ENCODE assay signal across 20 mouse cellular contexts in genomic region chr10:126619970-126620369, GRCm38 (mm10).
DNase-seq lines count a peak whose midpoint lies in the region; ATAC-seq and TF ChIP-seq lines count a peak whose summit lies in the region.
"Had no signal": no experiment of that assay in that cellular context is flagged by ENCODE, and none has a peak within 500 bp of the region (broad histone marks: within the 10 kb centered on the region; RNA-seq: fewer than 3 reads in every experiment).

No protein-coding gene starts in this region.

- no peaks in the 10 kb centered on the region for H3K9me3 ChIP-seq in neural tube, embryonic 13.5 days
- H3K9me3 ChIP-seq in forebrain, embryonic 12.5 days, result no peaks in the 10 kb centered on the region
- no peaks in the 10 kb centered on the region for H3K9me3 ChIP-seq in hindbrain, embryonic 16.5 days (ENCODE audit: control insufficient read depth, low read length)
- no peaks in the 10 kb centered on the region for H3K9me3 ChIP-seq in neural tube, embryonic 15.5 days (replicated peaks)
- H3K9me3 ChIP-seq: embryonic facial prominence, embryonic 10.5 days had no signal

- ATAC-seq in neural tube, embryonic 13.5 days (ENCODE audit: low read depth), result no peak
- ATAC-seq in forebrain, embryonic 12.5 days (ENCODE audit: low FRiP score), result peak; percentile 81
- ATAC-seq in hindbrain, embryonic 16.5 days, result no peak
- no peak for ATAC-seq in neural tube, embryonic 15.5 days (ENCODE audit: low FRiP score)
- ATAC-seq: intestine, postnatal 0 days; liver, embryonic 12.5 days had no signal

- H3K4me3 ChIP-seq in neural tube, embryonic 13.5 days, result no peak overlapping the region
- no peak overlapping the region for H3K4me3 ChIP-seq in forebrain, embryonic 12.5 days (replicated peaks)
- no peak overlapping the region for H3K4me3 ChIP-seq in hindbrain, embryonic 16.5 days (ENCODE audit: low read length)
- H3K4me3 ChIP-seq in neural tube, embryonic 15.5 days (replicated peaks), result no peak overlapping the region
- H3K4me3 ChIP-seq in kidney, adult 2 months (ENCODE audit: insufficient read depth, low read depth, low read length), result no peak overlapping the region
- H3K4me3 ChIP-seq: embryonic facial prominence, embryonic 10.5 days; erythroblast, embryonic 14.5 days; layer of hippocampus, adult 2 months; liver, embryonic 12.5 days had no signal

- H3K4me2 ChIP-seq in neural tube, embryonic 13.5 days, result peak overlapping the region; percentile 32
- peak overlapping the region; percentile 24 for H3K4me2 ChIP-seq in forebrain, embryonic 12.5 days
- H3K4me2 ChIP-seq in hindbrain, embryonic 16.5 days (ENCODE audit: low read length), result peak overlapping the region; percentile 27
- peak overlapping the region; percentile 27 for H3K4me2 ChIP-seq in neural tube, embryonic 15.5 days
- H3K4me2 ChIP-seq: liver, embryonic 12.5 days; lung, embryonic 14.5 days had no signal

- no peak for TF ChIP-seq POLR2A in kidney, adult 2 months (IDR thresholded peaks at IDR 0.05; ENCODE audit: low read depth, low read length)

- H3K4me1 ChIP-seq in neural tube, embryonic 13.5 days (replicated peaks), result peaks cover 9% of the 10 kb centered on the region; the same call in 1 of the 2 replicates
- H3K4me1 ChIP-seq in forebrain, embryonic 12.5 days, result peaks cover 20% of the 10 kb centered on the region
- H3K4me1 ChIP-seq in hindbrain, embryonic 16.5 days (ENCODE audit: control insufficient read depth, insufficient read depth, low read depth, low read length), result no peaks in the 10 kb centered on the region
- peaks cover 8% of the 10 kb centered on the region; the same call in 1 of the 2 replicates for H3K4me1 ChIP-seq in neural tube, embryonic 15.5 days
- no peaks in the 10 kb centered on the region for H3K4me1 ChIP-seq in kidney, adult 2 months (ENCODE audit: control insufficient read depth, insufficient read depth, low read length)
- H3K4me1 ChIP-seq: embryonic facial prominence, embryonic 10.5 days; liver, embryonic 12.5 days had no signal

- no peak for TF ChIP-seq CTCF in kidney, adult 2 months (conservative IDR thresholded peaks at IDR 0.05; ENCODE audit: insufficient read depth, insufficient read length, low read depth, low read length)

- WGBS in neural tube, embryonic 13.5 days, result 31% methylated on average over 10 of the region's 10 CpGs
- WGBS in forebrain, embryonic 12.5 days, result 18% methylated on average over 10 of the region's 10 CpGs
- 20% methylated on average over 10 of the region's 10 CpGs for WGBS in hindbrain, embryonic 16.5 days
- 22% methylated on average over 10 of the region's 10 CpGs for WGBS in neural tube, embryonic 15.5 days
- 40% methylated on average over 10 of the region's 10 CpGs for WGBS in kidney, adult 2 months

- H3K27me3 ChIP-seq in neural tube, embryonic 13.5 days, result no peaks in the 10 kb centered on the region
- H3K27me3 ChIP-seq in forebrain, embryonic 12.5 days, result no peaks in the 10 kb centered on the region
- H3K27me3 ChIP-seq in hindbrain, embryonic 16.5 days (replicated peaks; ENCODE audit: control insufficient read depth, insufficient read depth, low read length), result no peaks in the 10 kb centered on the region
- no peaks in the 10 kb centered on the region for H3K27me3 ChIP-seq in neural tube, embryonic 15.5 days (replicated peaks)
- H3K27me3 ChIP-seq in kidney, adult 2 months (replicated peaks; ENCODE audit: control insufficient read depth, insufficient read depth, low read length), result no peaks in the 10 kb centered on the region
- H3K27me3 ChIP-seq: liver, embryonic 12.5 days had no signal

- H3K36me3 ChIP-seq in neural tube, embryonic 13.5 days, result no peaks in the 10 kb centered on the region
- H3K36me3 ChIP-seq in forebrain, embryonic 12.5 days (replicated peaks), result no peaks in the 10 kb centered on the region
- H3K36me3 ChIP-seq in hindbrain, embryonic 16.5 days (ENCODE audit: control insufficient read depth, insufficient read depth, low read length), result no peaks in the 10 kb centered on the region
- H3K36me3 ChIP-seq in neural tube, embryonic 15.5 days, result no peaks in the 10 kb centered on the region
- no peaks in the 10 kb centered on the region for H3K36me3 ChIP-seq in kidney, adult 2 months (ENCODE audit: control insufficient read depth, insufficient read depth, low read length)
- H3K36me3 ChIP-seq: embryonic facial prominence, embryonic 10.5 days; G1E; liver, embryonic 12.5 days had no signal

- H3K9ac ChIP-seq in neural tube, embryonic 13.5 days, result no peak overlapping the region
- no peak overlapping the region for H3K9ac ChIP-seq in forebrain, embryonic 12.5 days
- H3K9ac ChIP-seq in hindbrain, embryonic 16.5 days (ENCODE audit: low read depth, low read length), result no peak overlapping the region
- H3K9ac ChIP-seq in neural tube, embryonic 15.5 days (replicated peaks), result no peak overlapping the region
- H3K9ac ChIP-seq: liver, embryonic 12.5 days; lung, embryonic 14.5 days had no signal

- no peak overlapping the region for H3K27ac ChIP-seq in neural tube, embryonic 13.5 days (replicated peaks)
- 0 out of 2 replicates have a peak overlapping the region, but pooled peaks have one; percentile 50 for H3K27ac ChIP-seq in forebrain, embryonic 12.5 days
- no peak overlapping the region for H3K27ac ChIP-seq in hindbrain, embryonic 16.5 days (ENCODE audit: low read depth, low read length)
- H3K27ac ChIP-seq in neural tube, embryonic 15.5 days (replicated peaks), result no peak overlapping the region
- H3K27ac ChIP-seq in kidney, adult 2 months (ENCODE audit: insufficient read depth, low read depth, low read length), result no peak overlapping the region
- H3K27ac ChIP-seq: embryonic facial prominence, embryonic 10.5 days; kidney, postnatal 0 days; layer of hippocampus, adult 2 months; liver, embryonic 12.5 days; macrophage had no signal

- no peak for DNase-seq in neural tube, embryonic 10.5 days (ENCODE audit: extremely low spot score, low spot score)
- DNase-seq in right cerebral cortex, postnatal 10 days (ENCODE audit: low spot score in 2 of 2), result no peak
- no peak for DNase-seq in kidney, adult 2 months
- DNase-seq: adrenal gland, adult 2 months; cerebellum, adult 11 months; cerebellum, postnatal 36 days; heart, postnatal 4 days; lung, embryonic 14.5 days had no signal
